Mouse (Mus musculus) brain, embryonic 14.5 days (tissue): Measurements from ENCODE around the gene Gins2.

Experiments used
- CTCF ChIP-seq: fragments of 200-500 bp; IDR thresholded peaks from 2 replicates; pipeline ENCODE4 v1.5.1; 2012; ENCODE audit warnings: inconsistent platforms, mild to moderate bottlenecking, moderate library complexity, borderline replicate concordance; ENCODE audit not compliant: insufficient read depth, insufficient read length; ENCODE audit errors: extremely low read depth
- POLR2A ChIP-seq: fragments of 200-500 bp; IDR thresholded peaks from 2 replicates; pipeline ENCODE4 v1.6.1; 2012; ENCODE audit warnings: mild to moderate bottlenecking, inconsistent platforms, borderline replicate concordance; ENCODE audit not compliant: poor library complexity, insufficient read depth, insufficient read length, severe bottlenecking; ENCODE audit errors: extremely low read depth

DNA sequence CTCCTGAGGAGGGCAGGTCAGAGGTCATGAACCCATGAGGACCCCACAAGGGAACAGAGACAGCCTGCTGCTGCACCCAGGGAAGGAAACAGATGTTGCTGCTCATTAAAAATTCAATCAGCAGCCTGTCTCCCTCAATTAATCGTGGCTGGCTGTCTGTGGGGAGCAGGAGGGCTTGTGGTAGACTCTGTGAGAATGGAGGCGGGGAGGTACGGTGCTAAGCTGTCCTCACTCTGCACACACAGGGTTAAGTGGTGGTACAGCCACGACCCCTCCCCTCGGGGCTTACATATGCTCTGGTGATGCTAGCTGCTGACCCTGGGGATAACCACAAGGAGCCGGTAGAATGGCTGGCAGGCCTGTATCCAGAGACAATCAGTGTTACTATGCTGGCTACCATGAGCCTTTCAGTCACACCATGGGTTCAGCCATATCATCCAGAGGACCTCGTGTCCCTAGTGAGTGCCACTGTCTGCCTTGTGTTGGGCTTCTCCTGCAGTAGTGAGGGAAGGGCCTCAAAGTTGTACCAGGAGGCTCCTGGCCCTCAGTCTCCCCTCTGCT lies 23.9 kb downstream of the Gins2 start:
- TF ChIP-seq CTCF (no peak), POLR2A (no peak)
